Mouse (Mus musculus): ENCODE data around the gene Ercc6l2. TPM values are rescaled to one million over a fixed set of nuclear protein-coding genes. Genes with fewer than 3 reads are reported as not detected.
"Not testable (repeated sequence)": the region's sequence is repeated elsewhere in the genome, so short reads cannot be mapped to it uniquely, and the experiment has no call there.

Ercc6l2 gene
- total and polyA plus RNA-seq, 3 experiments = 12.9 to 30.0 (median 25.5) TPM

- DNase-seq = no peak
Observed at GRCm38 (mm10) chr13:63879864-63880141, 64.8 kb downstream of the Ercc6l2 start.

- DNase-seq = no peak
Observed at GRCm38 (mm10) chr13:63885532-63885949, 70.5 kb downstream of the Ercc6l2 start.

- DNase-seq = no peak
Observed at GRCm38 (mm10) chr13:63886429-63887052, 71.5 kb downstream of the Ercc6l2 start.

- DNase-seq = peak; percentile 13
Observed at GRCm38 (mm10) chr13:63900679-63901302, 85.8 kb downstream of the Ercc6l2 start.

- DNase-seq = peak; percentile 53
Observed at GRCm38 (mm10) chr13:63901303-63901713, 86.3 kb downstream of the Ercc6l2 start.

GRCm38 (mm10) chr13:63901714-63902597 lies 86.9 kb downstream of the Ercc6l2 start:
- DNase-seq = peak; percentile 41

- peak; percentile 57 for DNase-seq
Observed at GRCm38 (mm10) chr13:63906516-63906915, 91.5 kb downstream of the Ercc6l2 start.

- DNase-seq = no peak
Observed at GRCm38 (mm10) chr13:63907437-63907836, 92.4 kb downstream of the Ercc6l2 start.

- no peak for DNase-seq
Observed at GRCm38 (mm10) chr13:63910141-63910804, 95.2 kb downstream of the Ercc6l2 start.

- no peak for DNase-seq
Observed at GRCm38 (mm10) chr13:63911617-63912016, 96.6 kb downstream of the Ercc6l2 start.

GRCm38 (mm10) chr13:63913136-63913535 lies 98.1 kb downstream of the Ercc6l2 start:
- no peak for DNase-seq

- DNase-seq = no peak
Observed at GRCm38 (mm10) chr13:63915176-63915575, 100.1 kb downstream of the Ercc6l2 start.

- DNase-seq = peak; percentile 50
Observed at GRCm38 (mm10) chr13:63915684-63916083, 100.6 kb downstream of the Ercc6l2 start.

- no peak for DNase-seq
Observed at GRCm38 (mm10) chr13:63916568-63916967, 101.5 kb downstream of the Ercc6l2 start.

- DNase-seq = peak; percentile 86
Observed at GRCm38 (mm10) chr13:63917198-63917767, 102.2 kb downstream of the Ercc6l2 start.

GRCm38 (mm10) chr13:63917776-63918621 lies 103.0 kb downstream of the Ercc6l2 start:
- DNase-seq = peak; percentile 38

- DNase-seq = peak; percentile 16
Observed at GRCm38 (mm10) chr13:63918733-63919422, 103.8 kb downstream of the Ercc6l2 start.

- not testable (repeated sequence) for DNase-seq
Observed at GRCm38 (mm10) chr13:63924036-63924435, 109.0 kb downstream of the Ercc6l2 start.

- no peak for DNase-seq
Observed at GRCm38 (mm10) chr13:63927326-63927725, 112.3 kb downstream of the Ercc6l2 start.

GRCm38 (mm10) chr13:63929351-63929750 lies 114.3 kb downstream of the Ercc6l2 start:
- DNase-seq = peak; percentile 11
